Mouse (Mus musculus) monocyte, adult 2 months (primary cell): ENCODE data around the gene Narfl.
"Not testable (repeated sequence)": the region's sequence is repeated elsewhere in the genome, so short reads cannot be mapped to it uniquely, and the experiment has no call there.

ENCODE experiments used
- DNase-seq, 2 experiments: peaks; one replicate each; pipeline ENCODE4 v3.0.0; 2022; ENCODE audit warnings: low spot score in 2 of 2, low read depth in 1 of 2

Gene Narfl

GRCm38 (mm10) chr17:25773549-25774120 lies at the start of gene Narfl:
Gene Narfl, plus strand, starts transcription at chr17:25773776.
- DNase-seq: peak; percentile 90 to 96

GRCm38 (mm10) chr17:25723919-25724318 lies 49.7 kb upstream of the Narfl start:
- DNase-seq: no peak

DNA sequence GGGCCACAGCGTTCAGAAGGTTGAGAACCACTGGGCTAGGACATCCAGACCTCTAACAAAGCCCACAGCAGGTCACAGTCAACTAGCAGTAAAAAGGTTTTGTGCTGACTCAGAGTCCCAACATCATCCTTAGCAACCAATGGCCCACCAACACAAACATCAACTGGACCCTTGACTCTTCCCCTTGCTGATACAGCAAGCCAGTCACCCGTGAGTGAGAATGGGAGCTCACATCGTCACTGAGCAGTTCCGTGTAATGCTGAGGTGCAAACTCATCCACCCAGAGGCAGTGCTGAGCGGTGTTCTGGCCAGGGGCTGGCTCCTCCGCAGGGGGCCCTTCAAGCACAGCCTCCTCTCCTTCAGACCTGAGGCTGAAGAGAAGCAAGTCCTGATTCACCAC lies 48.3 kb upstream of the Narfl start:
- DNase-seq: no peak

DNA sequence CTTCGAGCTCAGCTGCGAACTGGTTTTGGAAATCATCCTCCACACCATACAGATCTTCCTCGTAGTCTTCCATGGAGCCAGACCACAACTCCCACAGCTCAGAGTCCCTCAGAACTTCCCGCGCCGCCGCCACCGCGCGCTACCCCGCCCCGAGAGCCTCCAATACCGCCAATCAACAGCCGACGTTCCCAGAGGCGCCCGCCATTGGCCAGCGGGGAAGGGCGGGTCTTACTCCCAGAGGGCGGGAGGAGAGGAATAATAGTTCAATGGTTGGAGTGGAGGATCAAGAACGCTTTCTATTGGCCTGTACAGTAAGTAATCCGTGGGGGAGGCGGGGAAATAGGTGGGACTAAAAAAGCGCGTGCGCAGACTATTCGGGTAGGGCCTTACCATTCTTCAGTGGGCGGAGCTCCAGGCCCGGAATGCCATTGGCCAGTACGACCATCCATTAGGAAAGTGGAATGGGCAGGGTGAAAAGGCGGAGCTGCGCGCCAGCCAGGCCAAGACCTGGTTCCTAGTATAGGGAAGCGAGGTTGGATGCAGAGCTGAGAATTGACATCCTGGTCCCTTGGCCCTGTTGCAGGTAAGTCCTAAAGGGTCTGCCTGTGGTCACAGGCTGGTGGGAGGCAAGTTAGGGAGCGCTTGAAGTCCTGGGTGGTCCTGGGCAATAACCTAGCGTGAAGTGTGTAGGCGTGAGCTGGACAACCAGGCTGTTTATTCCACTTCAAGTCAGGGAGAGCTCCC lies 46.1 kb upstream of the Narfl start, which contains the start of the genes Chtf18 and Rpusd1:
Chtf18 (minus strand) TSS at position 155 of the 744 bp plus-strand sequence.
Rpusd1 (plus strand) TSS at position 406 of the 744 bp plus-strand sequence.
- peak; percentile 98 to 99 for DNase-seq

GRCm38 (mm10) chr17:25728009-25728270 lies 45.6 kb upstream of the Narfl start:
- DNase-seq: no peak

DNA sequence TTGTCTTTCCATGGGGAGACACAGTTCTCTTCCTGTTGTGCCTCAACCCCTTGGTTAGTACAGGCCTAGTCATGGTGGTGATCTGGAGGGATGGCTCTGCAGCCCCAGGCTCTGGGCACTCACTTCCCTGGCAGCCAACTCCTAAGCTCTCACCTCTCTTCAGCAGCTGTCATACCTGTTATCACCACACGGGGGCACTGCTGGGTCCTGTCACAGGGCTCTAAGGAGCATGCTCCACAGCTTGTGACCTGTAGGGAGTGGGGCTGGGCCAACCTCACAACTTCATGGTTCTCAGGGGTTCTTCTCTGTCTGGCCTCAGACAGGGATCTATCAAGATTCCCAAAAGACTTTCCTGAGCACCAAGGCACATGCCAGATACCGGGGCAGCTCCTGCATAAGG lies 41.5 kb upstream of the Narfl start:
- DNase-seq: peak; percentile 45 to 60

DNA sequence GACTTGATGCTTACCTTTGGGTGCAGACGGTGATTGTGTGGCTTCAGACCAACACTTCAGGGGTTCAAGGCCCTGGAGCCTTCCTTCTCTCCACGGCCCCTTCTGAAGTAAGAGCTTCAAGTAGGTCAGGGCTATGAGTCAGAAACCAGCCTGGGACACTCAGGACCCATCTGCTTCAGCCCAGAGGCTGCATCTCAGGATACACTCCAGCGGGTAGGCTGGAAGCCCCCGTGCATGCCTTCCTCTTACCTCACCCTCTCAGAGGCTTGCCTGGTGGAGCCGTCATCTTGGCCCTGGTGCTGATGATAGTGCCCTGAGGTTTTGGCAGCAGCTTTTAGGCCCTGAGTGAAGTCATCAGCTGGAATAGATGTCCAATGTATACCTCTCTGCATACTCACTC lies 38.3 kb upstream of the Narfl start:
- DNase-seq: no peak

DNA sequence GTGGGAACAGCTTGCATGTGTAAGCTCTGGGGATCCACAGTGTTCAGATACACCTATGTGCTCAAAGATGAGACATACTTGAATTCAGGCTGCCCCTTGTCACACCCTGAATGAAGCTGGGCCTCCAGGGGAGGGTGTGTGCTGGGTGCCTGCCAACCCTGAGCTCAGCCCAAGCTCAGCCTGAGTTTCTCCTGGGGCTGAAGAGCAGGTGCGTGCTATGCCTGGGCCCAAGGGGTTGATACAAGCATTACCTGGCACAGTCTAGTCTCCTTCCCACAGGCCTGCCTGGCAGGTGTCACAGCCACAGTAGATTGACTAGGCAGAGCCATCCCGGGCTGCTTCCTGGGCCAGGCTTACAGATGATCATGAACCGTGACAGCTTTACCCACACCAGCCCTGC lies 37.8 kb upstream of the Narfl start, which contains the start of gene Mslnl:
Mslnl (plus strand) TSS at position 298 of the 400 bp plus-strand sequence.
- no peak for DNase-seq

GRCm38 (mm10) chr17:25738861-25739260 lies 34.7 kb upstream of the Narfl start:
- DNase-seq: no peak

DNA sequence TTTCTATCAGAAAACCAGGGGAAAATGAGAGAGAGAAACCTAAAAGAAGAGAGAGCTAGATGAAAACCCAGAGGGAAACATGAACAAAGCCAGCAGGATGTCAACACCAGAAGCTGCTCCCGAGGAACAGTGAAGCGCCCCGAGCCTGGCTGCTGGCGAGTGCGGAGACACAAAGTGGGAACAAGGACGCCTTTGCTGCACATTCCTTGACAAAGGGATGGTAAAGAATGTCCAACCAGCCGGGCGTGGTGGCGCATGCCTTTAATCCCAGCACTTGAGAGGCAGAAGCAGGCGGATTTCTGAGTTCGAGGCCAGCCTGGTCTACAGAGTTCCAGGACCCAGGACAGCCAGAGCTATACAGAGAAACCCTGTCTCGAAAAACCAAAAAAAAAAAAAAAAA lies 32.1 kb upstream of the Narfl start:
- DNase-seq: not testable (repeated sequence)

DNA sequence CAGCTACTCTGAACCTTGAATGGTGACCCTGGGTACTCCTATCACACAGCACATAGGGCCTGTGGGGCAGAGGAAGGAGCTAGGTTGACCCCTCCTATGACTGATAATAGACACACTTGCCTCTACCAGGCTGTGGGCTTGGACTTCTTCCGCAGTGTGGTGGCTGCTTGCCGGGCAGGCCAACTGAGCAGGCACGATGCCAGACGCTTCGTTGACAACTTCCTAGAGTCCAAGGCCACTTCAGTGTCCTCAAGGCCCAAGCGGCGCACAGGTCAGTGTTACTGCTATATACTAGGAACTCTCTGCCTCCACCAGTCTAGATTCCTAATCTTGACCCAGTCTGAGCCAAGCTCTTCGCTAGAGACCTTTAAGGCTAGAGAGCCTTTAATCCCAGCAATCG lies 29.7 kb upstream of the Narfl start:
- no peak for DNase-seq

GRCm38 (mm10) chr17:25744311-25744710 lies 29.3 kb upstream of the Narfl start:
- no peak for DNase-seq

DNA sequence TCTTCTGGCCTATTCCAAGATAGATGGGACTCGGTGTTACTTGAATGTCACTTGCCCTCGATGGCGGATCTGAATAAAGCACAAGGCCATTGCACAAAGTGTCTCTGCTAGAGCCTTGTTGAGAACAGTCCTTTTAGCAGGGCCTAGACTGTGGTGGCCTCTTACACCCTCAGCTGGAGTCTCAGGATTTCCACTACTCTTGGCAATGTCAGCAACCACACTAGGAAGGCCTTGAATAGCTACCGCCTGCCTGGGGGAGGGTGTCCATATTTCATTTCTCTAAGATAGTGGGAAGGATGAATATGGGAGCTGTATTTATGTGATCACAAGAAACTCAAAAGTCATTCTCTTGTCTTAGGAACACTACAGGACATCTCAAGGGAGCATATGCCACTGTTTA lies 25.3 kb upstream of the Narfl start:
- DNase-seq: no peak

GRCm38 (mm10) chr17:25749314-25749713 lies 24.3 kb upstream of the Narfl start:
- no peak for DNase-seq

DNA sequence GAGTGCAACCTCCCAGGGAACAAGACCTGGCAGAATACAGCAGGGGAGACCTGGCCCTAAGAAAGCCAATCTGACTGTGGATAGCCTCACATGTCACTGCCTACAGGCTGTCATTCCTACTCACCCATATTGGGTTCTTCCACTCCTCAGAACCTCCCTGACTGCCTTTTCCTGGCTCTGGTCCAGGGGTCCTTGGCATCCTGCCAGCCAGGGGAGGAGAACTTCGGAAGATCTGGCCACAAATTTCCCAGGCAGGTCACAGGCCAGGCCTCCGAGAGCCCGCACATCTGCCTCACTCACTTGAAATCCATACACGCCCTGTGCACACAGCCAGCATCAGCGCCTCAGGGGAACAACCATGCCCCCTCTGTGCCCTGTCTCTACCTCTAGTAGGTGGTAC lies 22.1 kb upstream of the Narfl start:
- no peak for DNase-seq

DNA sequence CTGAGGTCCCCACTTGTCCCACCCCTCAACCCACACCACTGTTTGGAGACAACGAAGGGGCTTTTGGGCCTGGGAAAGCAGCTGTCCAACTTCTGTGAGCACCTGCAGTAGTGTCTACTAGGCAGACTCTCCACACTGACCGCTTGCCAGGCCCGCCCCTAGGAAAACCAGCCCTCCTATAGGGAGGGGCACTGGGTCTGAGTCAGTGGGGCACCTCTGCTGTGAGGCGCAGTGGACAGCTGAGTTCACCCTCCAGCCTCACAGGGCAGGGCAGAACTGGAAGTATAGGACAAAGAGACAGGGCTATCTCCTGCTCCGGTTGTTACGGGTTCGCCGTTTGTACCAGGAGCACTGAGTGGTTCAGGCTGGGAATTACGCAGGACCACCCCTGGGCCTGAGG lies 19.3 kb upstream of the Narfl start, which contains the start of gene Msln:
Msln (minus strand) TSS at position 138 of the 400 bp plus-strand sequence.
- DNase-seq: no peak

DNA sequence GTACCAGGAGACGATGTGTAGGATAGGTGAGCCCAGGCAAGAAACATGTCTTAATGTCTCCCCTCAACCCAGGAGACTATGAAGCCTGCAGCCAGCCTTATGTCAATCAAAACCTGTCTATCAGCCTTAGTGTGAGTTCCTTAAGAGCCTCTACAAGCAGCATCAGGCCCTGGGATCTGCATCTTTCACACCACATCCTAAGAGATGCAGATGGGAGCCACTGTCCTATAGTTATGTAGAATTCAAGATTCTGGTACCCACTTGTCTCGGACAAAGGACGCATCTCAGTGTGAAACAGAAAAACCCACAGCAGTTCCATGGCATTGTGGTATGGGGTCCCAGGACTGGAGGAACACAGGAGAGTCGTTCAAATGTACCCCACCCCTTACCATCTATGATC lies 18.5 kb upstream of the Narfl start:
- DNase-seq: no peak

- no peak for DNase-seq
Measured at GRCm38 (mm10) chr17:25755627-25756377, 17.8 kb upstream of the Narfl start.

- no peak for DNase-seq
Measured at GRCm38 (mm10) chr17:25756378-25757242, 17.0 kb upstream of the Narfl start.

DNA sequence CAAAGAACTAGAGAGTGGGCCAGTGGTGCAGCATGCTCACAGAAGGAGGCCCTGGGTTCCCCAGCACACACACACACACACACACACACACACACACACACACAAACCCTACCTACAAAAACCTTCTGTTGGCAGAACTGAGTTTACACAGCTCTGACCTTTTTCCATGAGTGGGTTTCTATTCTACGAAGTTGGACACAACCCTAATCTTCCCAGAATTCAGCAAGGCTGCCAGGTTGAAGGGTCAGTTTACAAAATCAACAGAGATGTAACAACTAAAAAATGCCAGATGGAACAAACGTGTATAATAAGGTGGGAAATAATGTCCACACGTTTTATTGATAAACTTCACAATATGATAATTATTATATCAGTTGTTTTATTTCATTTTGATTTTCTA lies 15.9 kb upstream of the Narfl start:
- DNase-seq: no peak

DNA sequence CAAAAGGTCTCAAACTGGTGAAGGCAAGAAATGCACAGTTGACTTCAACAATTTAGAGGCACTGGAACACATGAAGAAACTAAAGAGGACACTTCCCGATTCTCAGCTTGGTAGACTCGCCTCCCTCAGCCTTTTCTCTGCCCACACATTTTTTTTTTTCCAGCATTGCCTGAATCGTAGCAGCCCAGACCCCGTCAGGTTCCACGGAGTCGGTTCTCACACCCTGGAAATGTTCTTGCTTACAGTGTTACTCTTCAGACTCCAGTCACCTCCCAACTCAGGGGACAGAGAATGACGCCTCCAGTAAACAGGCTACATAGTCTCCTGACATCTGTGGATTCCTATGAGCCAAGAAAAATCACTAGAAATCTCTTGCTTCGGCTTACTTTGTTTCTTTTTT lies 13.4 kb upstream of the Narfl start:
- no peak for DNase-seq
